Mouse (Mus musculus) olfactory bulb, adult 2 months (tissue): ENCODE results near the gene Acvrl1.

Source experiments
- CTCF ChIP-seq: fragments of 200-500 bp; IDR thresholded peaks from 2 replicates; pipeline ENCODE4 v1.5.1; 2012; ENCODE audit warnings: low read depth, mild to moderate bottlenecking, low read length, moderate library complexity; ENCODE audit not compliant: insufficient read depth
- POLR2A ChIP-seq: fragments of 200-500 bp; IDR thresholded peaks from 2 replicates; pipeline ENCODE4 v1.6.1; 2012; ENCODE audit warnings: mild to moderate bottlenecking, low read depth, low read length, moderate library complexity; ENCODE audit not compliant: insufficient read depth

DNA sequence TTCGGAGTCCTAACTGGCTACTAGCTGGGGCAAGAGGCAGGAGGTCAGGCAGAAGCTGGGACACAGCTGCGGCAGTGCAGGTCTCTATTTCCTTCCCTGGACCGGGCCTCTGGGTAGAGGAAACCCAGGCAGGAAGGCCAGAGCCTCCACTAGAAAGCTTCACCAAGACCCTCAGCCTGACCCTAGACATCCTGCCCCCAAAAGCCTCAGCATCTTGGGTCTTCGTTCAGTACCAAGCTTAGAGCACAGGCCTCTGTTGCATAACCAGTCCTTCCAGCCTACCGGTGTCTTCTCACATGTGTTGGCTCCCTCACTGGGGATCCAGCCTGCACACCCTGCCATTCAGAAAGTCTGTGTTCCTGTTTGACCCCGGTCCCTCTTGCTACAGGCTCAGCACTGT, 4.4 kb downstream of the Acvrl1 start:
- TF ChIP-seq CTCF: no peak
- no peak for TF ChIP-seq POLR2A
